Mouse (Mus musculus) limb, embryonic 14.5 days (tissue): Measurements from ENCODE around the gene Gm10226. TPM values are rescaled to one million over a fixed set of nuclear protein-coding genes. Genes with fewer than 3 reads are reported as not detected.
"Not testable (repeated sequence)": the region's sequence is repeated elsewhere in the genome, so short reads cannot be mapped to it uniquely, and the experiment has no call there.

ENCODE experiments used
- ATAC-seq: fragments of 200-750 bp; cut with Nextera tagmentation; 2 replicates; pipeline ENCODE4 v1.8.0; 2017; ENCODE audit warnings: low read depth, moderate number of reproducible peaks, moderate TSS enrichment; ENCODE audit not compliant: low FRiP score
- DNase-seq: peaks from one replicate; pipeline ENCODE4 v3.0.0-alpha.2; 2015; ENCODE audit warnings: low spot score
- H3K27ac ChIP-seq: fragments of 300-500 bp; sonication (generic); replicated peaks from 2 replicates; pipeline ENCODE4 v1.5.1; 2014; ENCODE audit warnings: low read depth, mild to moderate bottlenecking, low read length, moderate library complexity, mixed read lengths
- H3K27me3 ChIP-seq: fragments of 300-500 bp; sonication (generic); 2 replicates; pipeline ENCODE4 v1.6.1; 2014; ENCODE audit warnings: low read length, mixed read lengths; ENCODE audit not compliant: control insufficient read depth, insufficient read depth
- H3K36me3 ChIP-seq: fragments of 300-500 bp; sonication (generic); 2 replicates; pipeline ENCODE4 v1.6.1; 2014; ENCODE audit warnings: mild to moderate bottlenecking, low read length, moderate library complexity, mixed read lengths; ENCODE audit not compliant: control insufficient read depth, insufficient read depth
- H3K4me1 ChIP-seq: fragments of 300-500 bp; sonication (generic); 2 replicates; pipeline ENCODE4 v1.6.1; 2014; ENCODE audit warnings: antibody characterized with exemption, low read length, mixed read lengths; ENCODE audit not compliant: control insufficient read depth, insufficient read depth
- H3K4me2 ChIP-seq: fragments of 300-500 bp; sonication (generic); replicated peaks from 2 replicates; pipeline ENCODE4 v1.6.1; 2014; ENCODE audit warnings: low read depth, mild to moderate bottlenecking, low read length, moderate library complexity; ENCODE audit not compliant: severe bottlenecking
- H3K4me3 ChIP-seq: fragments of 300-500 bp; sonication (generic); replicated peaks from 2 replicates; pipeline ENCODE4 v1.5.1; 2014; ENCODE audit warnings: low read length
- H3K9ac ChIP-seq: fragments of 300-500 bp; sonication (generic); 2 replicates; pipeline ENCODE4 v1.6.1; 2014; ENCODE audit warnings: mild to moderate bottlenecking, low read depth, low read length, moderate library complexity; ENCODE audit not compliant: severe bottlenecking
- H3K9me3 ChIP-seq: fragments of 300-500 bp; sonication (generic); 2 replicates; pipeline ENCODE4 v1.6.1; 2016; ENCODE audit warnings: low read length; ENCODE audit not compliant: control insufficient read depth
- POLR2A ChIP-seq: fragments of 200-500 bp; IDR thresholded peaks from 2 replicates; pipeline ENCODE4 v1.8.0; 2012; ENCODE audit warnings: inconsistent platforms, mild to moderate bottlenecking, moderate library complexity, borderline replicate concordance; ENCODE audit not compliant: insufficient read depth, insufficient read length; ENCODE audit errors: extremely low read depth
- WGBS: fragments of 180-500 bp; shearing (Covaris S2); extraction: QIAGEN DNeasy Blood & Tissue Kit; methylation state at CpG from one replicate; pipeline ENCODE4 v1.1.7; 2014; 5-methylcytosine and 5-hydroxymethylcytosine counted together
- polyA plus RNA-seq, 2 experiments: library from polyadenylated mRNA; depleted of rRNA in 1 of 2; stranded (reverse) in 1 of 2; unstranded in 1 of 2; fragments of >200 nt; fragmentation: Nextera tagmentation in 1 of 2; extraction: Ambion mirVana in 1 of 2; gene quantifications; 2 replicates each; pipeline versions ENCODE4 v1.2.1 to v1.2.3; 2012 to 2014

The Gm10226 gene
- polyA plus RNA-seq, 2 experiments, result 6.4 to 8.0 TPM

- no peak for TF ChIP-seq POLR2A
- peak overlapping the region; percentile 49 for H3K4me2 ChIP-seq
- ATAC-seq (peak; percentile 98), DNase-seq (peak; percentile 89)
- H3K27ac ChIP-seq, result peak overlapping the region; percentile 81
- WGBS, result 5% methylated on average over 9 of the region's 9 CpGs
- H3K36me3 ChIP-seq, result no peaks in the 10 kb centered on the region
- peak overlapping the region; percentile 45 for H3K4me3 ChIP-seq
- H3K4me1 ChIP-seq, result no peaks in the 10 kb centered on the region
- H3K27me3 ChIP-seq, result no peaks in the 10 kb centered on the region
- H3K9ac ChIP-seq, result peak overlapping the region; percentile 40
- no peaks in the 10 kb centered on the region for H3K9me3 ChIP-seq
Observed at GRCm38 (mm10) chr17:21679273-21680018, 12.2 kb upstream of the Gm10226 start.

GRCm38 (mm10) chr17:21680019-21680376, 11.7 kb upstream of the Gm10226 start:
- H3K4me1 ChIP-seq, H3K36me3 ChIP-seq, H3K27me3 ChIP-seq, DNase-seq, H3K9me3 ChIP-seq: not testable (repeated sequence)
- Histone ChIP-seq H3K4me2 (peak overlapping the region; percentile 49), H3K4me3 (peak overlapping the region; percentile 45), H3K27ac (peak overlapping the region; percentile 81; the same call in 1 of the 2 replicates), H3K9ac (peak overlapping the region; percentile 40)
- under 1% methylated on average over 9 of the region's 10 CpGs for WGBS
- ATAC-seq, result peak; percentile 89

- no peak overlapping the region for H3K9ac ChIP-seq
- DNase-seq (no peak), ATAC-seq (no peak)
- no peak overlapping the region for H3K4me3 ChIP-seq
- no peaks in the 10 kb centered on the region for H3K4me1 ChIP-seq
- WGBS, result 79% methylated on average over 3 of the region's 3 CpGs
- no peak overlapping the region for H3K4me2 ChIP-seq
- no peaks in the 10 kb centered on the region for H3K9me3 ChIP-seq
- H3K27ac ChIP-seq, result no peak overlapping the region
- no peaks in the 10 kb centered on the region for H3K27me3 ChIP-seq
- peaks cover 16% of the 10 kb centered on the region for H3K36me3 ChIP-seq
- TF ChIP-seq POLR2A, result no peak
Observed at GRCm38 (mm10) chr17:21693342-21693741, 1.7 kb downstream of the Gm10226 start.

- TF ChIP-seq POLR2A, result no peak
- H3K4me1 ChIP-seq, result no peaks in the 10 kb centered on the region
Observed at GRCm38 (mm10) chr17:21696073-21696472, 4.4 kb downstream of the Gm10226 start.

GRCm38 (mm10) chr17:21702281-21703240, 10.9 kb downstream of the Gm10226 start:
- Histone ChIP-seq H3K9ac (no peak overlapping the region), H3K27me3 (no peaks in the 10 kb centered on the region), H3K4me1 (no peaks in the 10 kb centered on the region), H3K9me3 (no peaks in the 10 kb centered on the region), H3K4me3 (no peak overlapping the region), H3K4me2 (no peak overlapping the region), H3K36me3 (no peaks in the 10 kb centered on the region), H3K27ac (no peak overlapping the region)
- no peak for TF ChIP-seq POLR2A
- DNase-seq (no peak), ATAC-seq (no peak)
- 47% methylated on average over 5 of the region's 5 CpGs for WGBS

More at GRCm38 (mm10) chr17:21696073-21696472, 4.4 kb downstream of the Gm10226 start:
- peaks cover 5% of the 10 kb centered on the region; the same call in 1 of the 2 replicates for H3K36me3 ChIP-seq
- H3K4me2 ChIP-seq, result no peak overlapping the region
- H3K27ac ChIP-seq, result no peak overlapping the region
- DNase-seq (no peak), ATAC-seq (no peak)
- no peaks in the 10 kb centered on the region for H3K27me3 ChIP-seq
- no peak overlapping the region for H3K4me3 ChIP-seq
- no peaks in the 10 kb centered on the region for H3K9me3 ChIP-seq
- no peak overlapping the region for H3K9ac ChIP-seq
